Mouse (Mus musculus): ENCODE data around the gene Spata20. TPM values are rescaled to one million over a fixed set of nuclear protein-coding genes. Genes with fewer than 3 reads are reported as not detected.

The Spata20 gene
- total RNA-seq, 2 experiments from 2014 or later, result not detected

DNA sequence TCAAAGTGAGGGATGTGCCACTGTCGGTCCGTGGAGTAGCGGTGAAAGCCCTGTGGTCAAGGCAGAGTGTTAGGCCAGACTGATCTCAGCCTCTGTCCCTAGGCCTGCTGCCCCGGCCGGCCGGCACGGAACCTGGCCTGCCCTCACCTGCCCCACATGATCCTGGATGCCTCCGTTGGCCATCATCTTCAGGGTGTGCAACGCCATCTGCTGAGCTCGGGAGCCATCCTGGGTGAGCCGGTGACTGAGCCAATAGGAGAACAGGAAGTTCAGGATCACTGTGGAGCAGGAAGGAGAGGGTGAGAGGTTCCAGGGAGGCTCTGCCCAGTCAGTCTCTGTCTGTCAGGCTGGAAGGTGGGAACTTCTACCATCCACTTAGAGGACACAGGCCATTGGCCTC, 2.5 kb downstream of the Spata20 start:
- no peak for ATAC-seq (replicated peaks; ENCODE audit: poor library complexity)

DNA sequence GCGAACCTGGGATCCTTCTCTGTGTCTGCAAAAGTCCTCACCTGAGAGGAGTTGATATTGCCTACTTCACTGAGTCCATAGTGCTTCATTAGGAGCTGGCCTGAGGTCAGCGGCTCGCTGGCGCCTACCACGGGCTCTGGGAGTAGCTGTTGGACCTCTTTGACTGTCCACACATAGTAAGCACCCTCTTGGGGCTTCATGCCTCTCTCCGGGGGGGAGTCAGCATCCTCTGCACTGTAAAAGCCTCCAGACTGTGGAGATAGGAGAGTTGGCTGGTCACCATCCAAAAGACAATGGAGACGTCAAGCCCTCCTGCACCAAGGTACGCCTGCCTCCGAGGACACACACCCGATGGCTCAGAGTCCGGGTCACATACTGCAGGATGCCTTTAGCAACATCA, 3.2 kb downstream of the Spata20 start:
- ATAC-seq (replicated peaks; ENCODE audit: poor library complexity), result no peak

DNA sequence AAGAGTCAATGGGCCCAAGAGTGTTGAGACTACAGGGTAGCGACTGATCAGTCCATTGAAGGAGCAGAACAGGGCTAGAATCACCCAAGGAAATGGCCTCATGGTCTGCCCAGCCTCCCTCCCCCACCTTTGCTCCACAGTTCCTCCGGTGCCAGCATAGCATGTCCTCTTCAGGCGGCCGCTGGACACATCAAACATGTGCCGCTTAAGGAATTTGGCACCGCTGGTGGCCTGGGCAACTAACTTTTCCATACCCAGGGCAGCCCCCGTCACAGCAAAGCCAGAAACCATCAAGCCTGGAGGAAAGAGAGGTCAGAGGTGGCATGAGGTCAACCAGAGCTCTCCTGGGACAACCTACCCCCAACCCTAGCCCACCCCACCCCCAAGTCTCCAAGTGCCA, 4.0 kb downstream of the Spata20 start:
- no peak for ATAC-seq (replicated peaks; ENCODE audit: poor library complexity)

DNA sequence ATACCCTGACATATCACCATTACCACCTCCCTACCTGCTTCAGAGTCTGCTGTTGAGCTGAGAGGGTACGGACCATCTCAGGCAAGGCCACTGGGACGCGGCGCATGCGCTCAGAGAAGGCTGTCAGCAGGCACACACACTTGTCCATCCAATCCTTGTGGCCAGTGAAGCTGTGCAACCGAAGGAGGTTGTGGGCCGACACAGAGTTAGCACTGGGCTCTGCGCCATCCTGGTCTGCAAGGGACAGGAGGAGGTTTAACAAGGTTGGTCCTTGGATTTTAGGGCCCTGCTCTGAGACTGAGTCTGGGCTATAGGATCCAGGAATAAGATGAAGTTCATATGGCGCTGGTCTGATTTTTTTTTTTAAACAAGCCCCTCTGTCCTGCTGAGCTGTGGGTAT, 5.6 kb downstream of the Spata20 start:
- ATAC-seq (replicated peaks; ENCODE audit: poor library complexity), result no peak

DNA sequence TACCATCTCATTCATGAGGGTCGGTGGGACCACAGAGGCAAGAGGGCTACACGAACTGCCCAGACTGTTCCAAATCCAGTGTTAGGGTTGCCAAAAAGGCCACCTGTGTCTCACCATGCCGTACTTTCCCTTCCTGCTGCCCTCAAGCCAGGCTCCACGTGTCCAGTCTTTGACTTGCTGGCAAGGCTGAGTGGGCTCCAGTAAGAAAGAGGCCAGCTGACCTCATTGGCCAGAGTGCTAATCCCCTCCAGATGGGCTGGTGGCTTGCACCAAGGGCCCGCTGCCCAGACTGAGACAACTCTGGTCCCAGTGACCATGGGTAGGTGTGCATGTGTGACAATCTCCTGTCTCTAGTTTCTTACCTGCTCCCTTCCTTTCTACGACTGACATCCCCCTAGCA, 8.3 kb downstream of the Spata20 start:
- no peak for ATAC-seq (replicated peaks; ENCODE audit: poor library complexity)

DNA sequence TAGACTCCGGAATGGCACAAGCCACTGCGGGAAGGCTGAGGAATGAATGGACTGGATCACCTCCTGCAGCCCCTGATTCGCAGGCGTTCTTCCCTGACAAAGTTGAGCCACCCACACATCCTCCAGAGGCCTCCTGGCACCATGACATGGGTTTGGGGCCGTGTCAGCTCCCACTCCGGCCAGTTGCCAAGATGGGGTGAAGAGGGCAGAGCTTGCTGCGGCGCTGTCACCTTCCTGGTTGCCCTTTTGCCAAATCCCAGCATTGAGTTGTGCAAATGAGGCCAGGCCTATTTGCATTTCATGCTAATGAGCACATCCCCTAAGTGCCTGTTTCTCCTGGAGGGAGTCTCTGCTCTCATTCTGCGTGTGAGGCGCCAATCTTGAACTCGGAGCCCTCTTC, 10.3 kb downstream of the Spata20 start:
- ATAC-seq (replicated peaks; ENCODE audit: poor library complexity), result no peak

DNA sequence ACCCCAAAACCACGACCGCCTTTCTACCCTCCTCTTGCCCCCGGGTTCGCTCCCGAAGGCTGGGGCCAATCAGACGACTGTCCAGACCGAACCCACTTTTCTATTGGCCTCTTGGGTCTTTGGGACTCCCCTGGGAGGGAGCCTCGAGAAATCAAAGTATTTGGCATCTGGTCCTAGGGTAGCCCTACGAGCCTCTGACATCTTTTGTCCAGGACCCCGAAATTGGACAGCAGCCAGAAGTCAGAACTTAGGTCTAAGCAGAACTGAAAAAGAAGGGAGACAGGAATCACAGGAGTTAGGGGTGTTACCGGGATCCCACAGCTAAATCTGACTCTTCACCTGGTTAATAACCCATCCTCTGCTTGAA, 11.5 kb downstream of the Spata20 start:
- no peak for ATAC-seq (replicated peaks; ENCODE audit: poor library complexity)

DNA sequence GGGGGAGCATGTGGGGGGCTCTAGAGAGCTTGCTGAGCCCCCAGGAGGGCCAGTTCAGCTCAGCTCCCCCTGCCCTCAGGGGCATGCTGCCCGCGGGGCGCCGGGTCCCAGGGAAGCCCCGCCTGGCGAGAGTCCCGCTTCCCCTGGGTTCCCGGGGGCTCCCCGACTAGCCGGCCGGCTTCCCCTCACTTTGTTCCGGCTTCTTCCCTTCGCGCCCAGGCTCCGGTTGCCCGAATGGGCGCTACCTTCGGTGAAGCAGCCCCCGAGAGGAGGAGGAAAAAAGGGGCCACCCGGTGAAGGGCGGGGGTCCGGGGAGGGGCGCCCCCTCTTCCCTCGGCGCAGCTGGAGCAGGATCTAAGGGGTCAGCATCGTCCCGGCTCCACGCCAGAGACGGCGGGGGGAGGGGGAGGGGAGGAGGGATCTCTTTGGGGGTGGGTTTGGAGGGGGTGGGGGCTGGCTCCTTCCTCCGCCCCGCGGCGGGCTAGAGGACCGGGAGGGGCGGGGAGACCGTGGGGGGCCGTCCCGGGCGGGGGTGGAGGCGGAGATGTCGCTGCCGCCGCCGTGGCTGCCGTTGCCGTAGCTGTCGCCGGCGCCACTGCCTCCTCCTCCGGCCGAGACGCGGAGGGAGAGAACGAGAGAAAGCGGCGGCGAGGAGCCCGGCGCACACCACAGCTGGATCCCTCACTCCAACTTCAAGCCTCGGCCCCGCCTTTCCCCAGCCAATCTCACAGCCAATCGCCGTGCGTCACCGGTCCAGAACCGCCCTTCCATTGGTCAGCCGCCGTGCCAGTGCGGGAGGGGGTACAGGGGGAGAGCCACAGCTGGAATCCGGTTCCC, 12.1 kb downstream of the Spata20 start, which contains the start of gene Cacna1g:
Cacna1g (minus strand) TSS at position 492 of the 837 bp plus-strand sequence.
- peak; percentile 88 for ATAC-seq (replicated peaks; ENCODE audit: poor library complexity)

DNA sequence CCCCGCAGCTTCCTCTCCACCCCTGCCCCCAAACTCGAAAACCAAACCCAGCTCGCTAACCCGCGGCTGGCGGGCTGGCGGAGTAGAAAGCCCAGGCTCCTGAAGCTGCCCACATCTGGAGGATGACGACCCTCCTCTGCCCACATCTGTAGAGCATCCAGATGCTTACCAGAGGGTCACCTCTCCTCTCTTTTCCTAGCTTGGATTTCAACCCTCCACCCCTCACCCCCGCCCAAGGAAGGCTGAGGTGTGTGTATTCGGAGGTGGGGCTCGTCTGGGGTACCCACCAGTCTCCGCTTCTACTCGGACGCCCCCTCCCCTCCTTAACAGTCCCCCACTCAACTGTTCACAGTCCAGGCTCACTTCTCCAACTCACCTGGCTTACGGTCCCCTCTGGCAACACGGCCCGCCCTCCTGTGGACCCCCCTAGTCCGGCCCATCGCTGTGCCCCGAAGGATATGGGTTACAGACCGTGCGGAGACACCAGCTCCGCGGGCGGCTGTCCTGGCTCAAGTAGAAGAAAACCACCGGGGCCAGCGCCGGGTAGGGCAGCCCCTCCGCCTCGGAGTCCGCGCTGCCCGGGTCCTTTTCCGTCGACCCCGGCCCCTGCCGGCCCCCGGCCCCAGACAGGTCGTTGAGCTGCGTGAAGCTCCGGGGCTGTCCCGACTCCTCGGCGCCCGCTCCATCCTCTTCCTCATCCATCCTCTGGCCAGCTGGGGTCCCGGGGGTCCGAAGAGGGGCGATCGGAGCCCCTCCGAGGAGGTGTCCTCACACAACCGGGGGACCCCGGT, 12.9 kb downstream of the Spata20 start:
- ATAC-seq (replicated peaks; ENCODE audit: poor library complexity), result no peak

DNA sequence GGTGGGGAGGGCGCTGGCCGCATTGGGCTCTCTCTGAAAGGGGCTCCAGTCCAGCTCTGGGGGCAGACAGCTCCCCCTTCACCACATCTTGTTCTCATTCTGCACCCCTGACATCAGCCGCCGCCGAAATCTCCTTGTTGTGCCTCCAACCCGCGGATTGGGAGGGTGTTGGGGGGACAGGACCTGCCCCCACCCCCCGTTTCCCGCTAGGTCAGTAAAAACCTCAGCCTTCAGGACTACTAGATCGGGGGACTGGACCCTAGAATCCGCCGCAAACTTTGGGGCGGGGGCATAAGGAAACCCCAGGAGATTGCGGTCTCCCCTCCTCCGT, 13.4 kb downstream of the Spata20 start:
- no peak for ATAC-seq (replicated peaks; ENCODE audit: poor library complexity)

DNA sequence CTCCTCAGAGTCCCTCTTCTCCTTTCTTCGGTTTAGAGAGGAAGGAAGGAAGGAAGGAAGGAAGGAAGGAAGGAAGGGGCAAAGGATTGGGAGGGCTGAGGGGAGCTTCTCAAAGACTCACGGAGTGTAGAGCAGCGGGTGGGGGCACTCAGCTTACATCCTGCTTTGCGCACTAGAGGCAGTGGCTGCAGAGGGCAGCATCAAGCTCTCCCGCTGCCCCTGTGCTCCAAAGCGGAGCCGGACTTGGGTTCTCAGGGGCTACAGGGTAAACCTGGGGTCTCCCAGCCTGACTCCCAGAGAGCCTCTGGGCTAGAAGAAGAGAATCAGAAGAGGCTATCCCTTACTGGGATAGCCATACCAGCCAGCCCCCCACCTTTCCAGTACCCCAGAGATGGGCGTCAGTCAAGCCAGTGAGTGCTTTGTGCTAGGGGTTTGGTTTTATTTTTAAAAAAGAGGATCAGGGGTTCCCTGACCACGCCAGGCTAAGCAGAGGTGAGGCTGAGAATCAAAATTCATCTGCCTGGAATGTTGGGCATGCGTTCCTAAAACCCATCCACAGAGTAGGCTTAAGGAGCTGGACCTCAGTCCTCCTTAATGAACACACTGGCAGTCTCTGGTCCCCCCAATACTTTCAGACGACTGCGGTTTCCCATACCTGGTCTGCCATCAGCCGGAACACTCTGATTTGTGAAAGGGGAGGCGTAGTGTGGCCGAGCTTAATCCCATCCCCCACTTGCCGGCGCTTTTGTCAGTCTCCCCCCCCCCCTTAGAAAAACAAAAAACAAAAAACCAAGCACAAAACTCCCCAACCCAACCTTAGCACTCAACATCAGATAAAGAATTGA, 14.0 kb downstream of the Spata20 start:
- ATAC-seq (replicated peaks; ENCODE audit: poor library complexity), result no peak

DNA sequence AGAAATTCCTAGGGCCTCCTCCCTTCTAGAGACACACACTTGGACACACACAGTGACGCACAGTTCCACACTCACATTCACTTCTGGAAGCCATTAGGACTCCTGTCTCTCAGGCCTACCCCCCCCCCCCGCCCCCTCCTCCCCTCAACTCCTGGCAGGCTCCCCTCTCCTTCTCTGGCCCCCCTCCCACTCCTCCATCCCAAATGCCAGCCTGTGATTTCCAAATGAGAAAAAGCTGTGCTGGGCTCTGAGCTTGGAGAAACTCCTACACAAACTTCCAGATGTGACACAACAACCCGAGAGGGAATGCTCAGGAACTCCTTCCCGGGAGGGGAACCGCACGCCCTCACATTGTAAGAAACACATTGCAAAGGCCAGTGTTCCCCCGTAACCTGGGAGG, 15.6 kb downstream of the Spata20 start:
- ATAC-seq (replicated peaks; ENCODE audit: poor library complexity), result no peak

DNA sequence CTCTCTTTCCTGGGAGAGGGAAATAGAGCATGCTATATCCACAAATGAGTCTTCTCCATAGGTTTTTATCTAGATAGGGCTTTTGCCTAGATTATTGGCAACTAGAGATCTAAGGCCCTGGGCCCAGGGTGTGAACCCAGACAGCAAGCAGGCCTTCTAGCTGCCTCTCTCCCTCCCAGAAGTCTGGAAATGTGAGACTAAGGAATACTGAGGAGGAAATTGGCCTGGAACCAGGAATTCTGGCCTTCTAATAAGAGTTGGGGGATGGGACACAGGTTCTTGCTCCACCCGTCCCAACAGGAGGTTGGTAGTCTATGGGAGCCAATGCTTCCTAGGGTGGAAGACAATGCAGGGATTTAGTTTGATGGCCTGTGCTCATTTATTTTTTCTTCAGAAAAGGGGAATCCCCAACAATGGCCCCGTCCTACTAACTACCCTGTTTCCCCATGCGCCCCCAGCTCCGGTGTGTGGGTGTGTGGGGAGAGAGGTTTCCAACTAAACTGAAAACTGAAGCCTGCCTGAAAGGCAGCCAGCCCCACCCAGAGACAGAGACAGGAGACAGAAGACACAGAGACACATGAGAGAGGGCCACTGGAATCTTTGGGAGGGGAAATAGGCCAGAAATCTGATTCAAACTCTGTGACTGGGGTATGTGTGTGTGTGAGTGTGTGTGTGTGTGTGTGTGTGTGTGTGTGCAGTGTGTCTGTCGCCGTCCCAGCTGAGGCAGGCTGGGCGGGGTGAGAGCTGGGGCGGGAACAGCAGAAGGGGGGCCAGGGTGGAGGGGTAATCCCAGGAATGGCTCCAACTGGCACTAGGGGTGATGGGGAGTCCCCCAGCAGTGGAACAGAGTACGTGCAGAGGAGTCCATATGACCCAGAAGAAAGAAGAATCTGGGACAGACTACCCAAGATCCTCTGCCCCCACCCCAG, 16.6 kb downstream of the Spata20 start:
- no peak for ATAC-seq (replicated peaks; ENCODE audit: poor library complexity)

DNA sequence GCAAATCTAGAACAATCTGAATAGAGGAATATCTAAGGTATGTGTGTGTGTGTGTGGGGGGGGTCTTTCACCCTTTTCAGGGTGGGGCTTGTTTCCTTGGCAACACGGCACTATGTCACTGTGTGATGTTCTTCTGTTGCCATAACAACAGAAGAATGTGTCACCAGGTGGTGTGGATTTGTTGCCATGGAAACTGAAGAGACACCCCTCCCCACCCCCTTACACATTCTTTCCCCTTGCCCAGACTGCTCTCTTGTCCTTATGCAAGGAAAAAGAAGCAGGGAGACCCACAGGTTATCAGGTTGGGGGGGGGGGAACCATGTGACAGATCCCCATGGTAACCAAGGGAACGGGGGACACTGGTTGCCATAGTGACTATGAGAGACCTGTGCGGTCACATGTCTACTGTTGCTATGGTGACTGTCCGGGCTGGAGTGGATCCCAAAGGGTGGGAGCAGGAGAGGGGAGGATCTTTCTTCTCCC, 17.4 kb downstream of the Spata20 start:
- ATAC-seq (replicated peaks; ENCODE audit: poor library complexity), result no peak

DNA sequence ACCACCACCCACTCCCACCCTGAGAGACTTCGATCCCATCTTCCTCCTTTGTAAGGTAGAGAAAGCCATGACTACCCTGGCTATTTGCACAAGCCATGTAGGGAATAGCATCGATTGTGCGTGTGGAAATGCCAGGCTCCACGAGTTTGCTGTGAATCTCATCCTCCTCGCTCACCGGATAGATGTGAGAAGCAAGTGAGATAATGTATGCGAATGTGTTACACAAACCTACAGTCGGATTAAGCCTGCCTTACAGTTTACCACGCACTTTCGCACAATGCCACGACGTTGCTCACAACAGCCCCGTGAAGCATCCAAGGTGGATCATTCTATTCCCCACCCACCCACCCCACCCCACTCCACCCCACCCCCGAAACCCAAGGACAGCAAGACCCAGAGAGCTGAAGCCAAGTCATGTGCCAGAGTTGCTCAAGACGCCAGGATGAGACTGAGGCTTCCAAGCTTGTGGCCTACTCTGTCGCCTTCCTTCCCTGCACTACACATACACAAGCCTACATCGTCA, 19.6 kb downstream of the Spata20 start:
- no peak for ATAC-seq (replicated peaks; ENCODE audit: poor library complexity)

DNA sequence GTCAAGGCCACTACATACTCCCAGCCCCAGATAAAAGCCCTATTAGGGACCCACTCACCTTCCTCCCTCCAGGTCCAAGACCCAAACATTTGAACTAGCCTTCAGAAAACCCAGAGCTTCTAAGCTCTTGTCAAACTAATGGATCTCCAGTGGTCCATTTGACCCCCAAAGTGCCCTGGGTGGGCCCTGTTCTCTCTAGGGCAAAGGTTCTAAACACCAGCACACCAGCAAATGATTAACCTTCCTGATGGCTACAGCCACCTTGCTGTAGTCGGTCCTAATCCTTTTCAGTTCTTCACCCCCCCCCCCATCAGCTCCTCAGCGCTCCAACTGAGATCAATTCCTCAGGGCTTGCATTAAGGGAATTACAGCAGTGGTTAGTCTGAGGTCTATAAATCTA, 21.8 kb downstream of the Spata20 start:
- no peak for ATAC-seq (replicated peaks; ENCODE audit: poor library complexity)

DNA sequence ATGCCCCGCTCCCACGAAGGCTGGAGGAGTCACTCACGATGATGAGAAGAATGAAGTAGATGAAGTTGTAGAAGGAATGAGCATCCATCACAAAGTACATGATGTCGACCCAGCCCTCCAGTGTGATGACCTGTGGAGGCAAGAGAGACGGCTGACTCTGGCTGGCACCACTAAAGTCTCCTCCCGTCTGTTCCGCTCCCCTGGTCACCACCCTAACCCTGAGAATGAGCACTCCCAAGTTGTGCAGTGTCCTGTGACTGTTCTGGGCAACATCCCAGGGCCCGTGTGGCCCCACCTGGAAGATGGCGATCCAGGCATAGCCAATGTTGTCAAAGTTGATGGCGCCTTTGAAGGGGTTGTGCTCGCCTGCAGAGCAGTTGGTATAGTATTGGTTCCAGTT, 24.1 kb downstream of the Spata20 start:
- no peak for ATAC-seq (replicated peaks; ENCODE audit: poor library complexity)

DNA sequence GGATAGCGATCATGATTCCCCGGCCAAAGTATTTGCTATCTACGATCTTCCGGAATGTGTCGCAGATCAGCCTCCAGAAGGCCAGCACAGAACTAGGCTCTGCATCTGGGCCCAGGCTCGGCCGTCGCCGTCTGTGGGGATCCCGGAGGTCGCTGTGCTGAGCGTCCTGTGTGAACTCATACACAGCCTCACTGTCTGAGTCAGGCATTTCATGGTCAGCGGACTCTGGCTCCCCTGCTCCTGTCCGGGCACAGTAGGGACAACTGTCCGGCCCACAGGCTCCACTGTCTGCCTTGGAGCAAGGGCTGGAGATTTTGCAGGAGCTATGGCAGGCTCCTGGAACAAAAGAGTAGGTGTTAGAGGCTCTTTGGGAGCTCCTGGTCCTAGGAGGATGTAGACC, 29.0 kb downstream of the Spata20 start:
- no peak for ATAC-seq (replicated peaks; ENCODE audit: poor library complexity)

DNA sequence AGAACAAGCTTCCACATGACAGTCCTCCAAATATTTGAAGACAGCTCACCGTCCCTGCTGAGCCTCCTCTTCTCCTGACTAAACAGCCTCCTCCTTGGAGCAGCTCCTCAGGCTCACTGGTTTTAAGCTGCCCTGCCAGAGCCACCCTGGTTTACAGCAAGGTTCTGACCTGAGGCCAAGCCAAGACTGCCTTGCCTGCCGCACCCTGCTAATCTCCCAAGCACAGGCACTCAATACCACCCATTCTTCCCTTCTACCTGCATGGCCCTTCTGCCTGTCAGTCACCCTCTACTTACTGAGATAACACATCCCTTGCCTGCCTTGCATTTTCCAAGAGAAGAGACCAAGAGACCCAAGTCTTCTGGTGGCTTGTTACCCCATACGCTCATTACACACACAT, 29.6 kb downstream of the Spata20 start:
- ATAC-seq (replicated peaks; ENCODE audit: poor library complexity), result peak; percentile 90
